Mouse (Mus musculus) left cerebral cortex, adult 18-20 months (tissue): ENCODE measurements at regions not wholly inside any gene's neighbourhood (a gene's known extent, or its start where the extent isn't known, plus 50 kb on each side); places are given as distances from the start of the nearest gene placed in this dataset.

ENCODE experiments used
- DNase-seq, 2 experiments: peaks; one replicate each; pipeline ENCODE4 v3.0.0; 2021 to 2022; ENCODE audit warnings: low spot score in 2 of 2, mixed read lengths in 1 of 2

GRCm38 (mm10) chr9:23125761-23126704, 96.8 kb upstream of the Bmper start:
- DNase-seq = no peak

GRCm38 (mm10) chr9:23127338-23128017, 95.4 kb upstream of the Bmper start:
- peak in 1 of 2 experiments; percentile 3 for DNase-seq

GRCm38 (mm10) chr9:23128018-23128369, 94.9 kb upstream of the Bmper start:
- DNase-seq = no peak

DNA sequence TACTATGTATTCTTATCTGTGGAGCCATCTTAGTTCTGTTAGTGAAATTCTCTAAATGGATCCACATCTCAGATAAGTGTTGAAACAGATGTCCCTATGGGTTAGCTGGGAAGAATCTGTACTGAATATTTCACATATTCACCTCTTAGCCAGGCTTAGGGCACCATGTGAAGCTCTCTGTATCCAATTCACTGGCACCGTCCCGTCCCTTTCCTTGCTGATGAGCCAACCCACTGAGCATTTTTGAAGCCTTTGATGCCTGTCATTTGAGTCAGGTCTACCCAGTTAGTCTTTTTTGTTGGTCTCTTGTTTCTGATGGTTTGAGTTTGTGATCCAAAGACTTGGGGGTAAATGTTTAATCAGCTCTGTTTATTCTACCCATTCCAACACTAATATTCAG, 88.9 kb upstream of the Bmper start:
- no peak for DNase-seq

DNA sequence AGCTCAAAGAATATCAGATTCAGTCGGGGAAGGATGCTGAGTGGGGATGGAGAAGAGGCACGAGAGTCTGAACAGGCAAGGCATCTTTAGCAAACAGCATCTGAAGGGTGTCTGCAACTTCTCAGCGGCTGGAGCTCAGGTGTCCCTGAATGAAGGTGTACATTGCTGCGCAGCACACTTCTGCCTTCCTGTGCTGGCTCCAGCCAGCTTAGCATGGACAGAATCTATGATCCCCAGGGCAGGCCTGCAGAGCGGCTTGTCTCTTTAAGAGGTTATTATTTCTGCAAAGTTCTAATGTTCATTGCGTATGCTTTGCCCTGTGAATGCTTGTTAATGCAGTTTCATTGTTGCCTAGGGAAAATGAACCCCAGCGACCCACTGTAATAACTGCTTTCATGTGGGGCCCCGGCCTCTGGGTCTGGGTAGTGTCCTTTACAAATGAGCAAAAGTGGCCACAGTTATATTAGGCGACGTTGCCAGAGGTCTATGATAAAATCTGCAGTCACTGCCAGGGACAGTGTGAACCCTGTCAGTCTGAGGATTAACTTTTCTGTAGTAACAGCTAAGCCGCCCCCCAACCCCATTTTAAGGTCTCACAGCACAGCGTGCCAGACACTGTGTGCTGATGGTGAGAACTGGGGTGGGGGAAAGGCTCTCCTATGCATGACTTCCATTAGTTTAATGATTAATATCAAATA, 88.3 kb upstream of the Bmper start:
- no peak for DNase-seq

GRCm38 (mm10) chr9:23136511-23136910, 86.4 kb upstream of the Bmper start:
- no peak for DNase-seq

DNA sequence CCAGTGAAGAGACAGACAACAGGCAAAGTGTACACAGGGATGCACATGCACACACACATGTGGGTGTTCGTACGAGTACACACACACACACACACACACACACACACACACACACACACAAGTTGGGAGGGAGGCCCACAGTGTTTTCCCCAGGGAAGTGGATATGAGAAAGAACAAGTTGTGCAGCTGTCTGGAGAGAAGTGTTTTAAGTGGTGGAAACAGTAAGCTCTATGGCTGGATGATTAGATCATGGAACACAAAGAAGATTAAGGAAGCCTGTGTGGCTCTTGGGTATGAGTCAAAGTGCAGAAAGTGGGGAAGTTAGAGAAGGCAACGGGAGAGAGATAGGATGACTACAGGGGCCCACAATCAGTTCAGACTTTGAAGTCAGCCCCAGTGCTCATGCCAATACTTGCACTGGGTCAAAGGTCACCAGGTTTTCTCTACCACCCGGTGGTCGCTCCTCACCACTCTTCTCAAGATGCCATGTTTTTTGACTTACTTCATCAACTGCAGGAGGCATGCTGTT, 85.1 kb upstream of the Bmper start:
- DNase-seq = no peak

- DNase-seq = no peak
Measured at GRCm38 (mm10) chr9:23139580-23140162, 83.2 kb upstream of the Bmper start.

- DNase-seq = no peak
Measured at GRCm38 (mm10) chr9:23144281-23144680, 78.6 kb upstream of the Bmper start.

- no peak for DNase-seq
Measured at GRCm38 (mm10) chr9:23150338-23150737, 72.5 kb upstream of the Bmper start.

GRCm38 (mm10) chr9:23150874-23151273, 72.0 kb upstream of the Bmper start:
- no peak for DNase-seq

DNA sequence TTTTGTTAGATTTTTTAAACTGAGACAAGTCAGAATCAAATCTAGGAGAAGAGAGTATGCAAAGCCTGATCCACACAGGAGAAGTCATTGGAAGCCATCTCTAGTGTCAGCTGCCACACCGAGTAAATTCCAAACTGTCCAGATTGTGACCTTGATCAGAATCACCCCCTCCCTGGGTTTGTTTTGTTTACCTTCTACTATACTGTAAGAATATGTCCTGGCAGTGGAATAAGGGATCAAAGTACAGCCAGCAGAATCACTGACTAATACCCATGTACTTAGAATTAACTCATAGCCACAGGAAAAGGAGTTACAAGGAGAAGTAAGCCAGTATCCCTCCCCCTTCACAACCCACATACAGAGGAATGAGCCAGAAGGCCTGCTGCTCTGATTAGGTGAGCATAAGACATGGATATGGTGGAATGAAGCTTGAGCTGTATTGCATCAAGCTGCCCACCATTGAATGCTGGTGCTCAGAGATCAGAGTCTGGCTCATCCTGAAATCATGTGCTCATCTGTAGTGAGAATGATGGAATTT, 70.9 kb upstream of the Bmper start:
- DNase-seq = no peak

DNA sequence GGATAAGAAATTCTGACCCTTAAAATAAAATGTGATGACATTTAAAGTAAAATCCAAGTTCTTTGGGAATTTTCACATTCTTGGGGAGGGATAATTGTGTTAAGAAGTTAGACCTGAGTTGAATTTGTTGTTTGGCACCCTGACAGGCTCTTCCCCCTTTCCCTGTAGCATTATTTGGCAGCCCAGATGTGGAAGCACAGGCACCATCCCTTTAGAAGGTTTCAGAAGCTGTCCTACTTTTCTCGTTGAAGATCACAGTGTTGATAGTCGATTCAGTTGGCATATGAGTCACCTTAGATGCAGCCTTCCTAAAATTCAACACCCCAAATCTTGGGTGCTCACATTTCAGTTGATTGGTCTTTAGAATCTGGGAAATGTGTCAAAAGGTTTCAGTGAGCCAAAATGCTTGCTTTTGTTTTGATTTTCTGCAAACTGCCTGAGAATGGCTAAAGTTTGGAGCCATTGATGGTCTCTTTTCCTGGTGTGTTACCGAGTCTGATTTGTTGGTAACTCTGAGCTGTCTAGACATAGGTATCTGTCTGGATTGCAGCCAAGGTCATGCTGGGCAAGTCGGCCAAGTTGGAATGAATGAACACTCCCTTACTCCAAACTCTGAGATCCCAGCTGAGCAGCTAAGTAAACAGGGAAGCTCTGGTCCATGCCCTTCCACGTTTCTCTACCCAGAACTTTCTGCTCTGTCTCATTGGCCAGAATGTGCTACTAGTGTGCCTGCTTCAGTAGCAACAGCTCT, 65.9 kb upstream of the Bmper start:
- no peak for DNase-seq

- no peak for DNase-seq
Measured at GRCm38 (mm10) chr9:23158499-23158898, 64.4 kb upstream of the Bmper start.

- no peak for DNase-seq
Measured at GRCm38 (mm10) chr9:23161346-23161745, 61.5 kb upstream of the Bmper start.

DNA sequence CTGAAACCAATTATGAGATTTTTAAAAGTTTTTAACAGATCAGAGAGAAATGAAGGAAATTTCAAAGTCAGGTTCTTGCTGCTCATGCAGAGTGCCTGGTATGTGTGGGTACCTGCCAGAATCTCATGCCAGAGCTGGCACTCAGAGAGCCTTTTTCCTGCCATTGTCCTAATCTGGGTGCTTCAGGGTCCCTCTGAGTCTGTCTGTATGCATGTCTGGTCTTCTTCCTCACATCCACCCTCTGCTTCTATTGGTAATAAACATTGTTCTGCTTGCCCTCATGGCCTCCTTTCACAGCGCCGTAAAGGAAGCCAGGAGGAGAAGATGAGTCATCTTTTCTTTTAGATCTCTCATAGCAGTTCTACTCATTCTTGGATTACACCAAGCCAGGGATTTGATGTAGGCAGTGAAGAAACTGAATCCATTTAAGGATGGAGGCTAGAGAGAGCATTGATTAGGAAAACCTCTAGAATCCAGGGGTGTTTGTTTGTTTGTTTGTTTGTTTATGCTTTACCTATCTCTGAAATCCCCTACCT, 55.8 kb upstream of the Bmper start:
- DNase-seq = no peak

DNA sequence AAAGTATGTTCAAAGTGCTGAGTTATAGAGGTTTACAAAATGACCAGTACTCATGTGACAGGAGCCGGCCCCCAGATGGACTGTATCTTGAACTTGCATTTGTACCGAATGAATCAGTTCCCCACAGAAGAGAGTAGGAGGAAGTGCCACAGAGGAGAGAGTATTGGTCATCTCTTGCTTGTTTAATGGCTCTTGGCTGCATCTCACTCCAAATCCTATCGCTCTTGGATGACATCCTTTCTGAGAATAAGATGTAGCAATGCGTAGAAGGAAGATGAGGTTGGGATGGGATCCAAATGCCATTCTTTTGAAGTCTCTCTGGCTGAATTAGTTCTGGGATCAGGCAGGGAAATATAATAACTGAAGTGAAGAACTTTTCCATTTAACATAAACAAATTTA, 55.2 kb upstream of the Bmper start:
- no peak for DNase-seq

GRCm38 (mm10) chr9:23168149-23168548, 54.7 kb upstream of the Bmper start:
- no peak for DNase-seq

- no peak for DNase-seq
Measured at GRCm38 (mm10) chr9:23171361-23171760, 51.5 kb upstream of the Bmper start.
